Mouse (Mus musculus) C2C12 (cell line): ENCODE measurements at regions not wholly inside any gene's neighbourhood (a gene's known extent, or its start where the extent isn't known, plus 50 kb on each side); places are given as distances from the start of the nearest gene placed in this dataset.

Source experiments
- CEBPB ChIP-seq: IDR thresholded peaks from one replicate; pipeline ENCODE4 v1.6.1; 2011; ENCODE audit warnings: low read depth, mild to moderate bottlenecking, control low read depth, moderate library complexity
- CTCF ChIP-seq: IDR thresholded peaks from one replicate; pipeline ENCODE4 v1.5.1; 2011; ENCODE audit not compliant: control insufficient read depth, insufficient read depth, insufficient read length
- FOSL1 ChIP-seq: IDR thresholded peaks from one replicate; pipeline ENCODE4 v1.8.0; 2011; ENCODE audit warnings: mild to moderate bottlenecking, low read length; ENCODE audit not compliant: poor library complexity, insufficient read depth, severe bottlenecking
- MYOD1 ChIP-seq: IDR thresholded peaks from one replicate; pipeline ENCODE4 v1.6.1; 2011; ENCODE audit warnings: low read depth; ENCODE audit not compliant: control insufficient read depth, insufficient read length
- USF1 ChIP-seq: IDR thresholded peaks from one replicate; pipeline ENCODE4 v1.6.1; 2011; ENCODE audit warnings: low read depth, mild to moderate bottlenecking, control low read depth, moderate library complexity

DNA sequence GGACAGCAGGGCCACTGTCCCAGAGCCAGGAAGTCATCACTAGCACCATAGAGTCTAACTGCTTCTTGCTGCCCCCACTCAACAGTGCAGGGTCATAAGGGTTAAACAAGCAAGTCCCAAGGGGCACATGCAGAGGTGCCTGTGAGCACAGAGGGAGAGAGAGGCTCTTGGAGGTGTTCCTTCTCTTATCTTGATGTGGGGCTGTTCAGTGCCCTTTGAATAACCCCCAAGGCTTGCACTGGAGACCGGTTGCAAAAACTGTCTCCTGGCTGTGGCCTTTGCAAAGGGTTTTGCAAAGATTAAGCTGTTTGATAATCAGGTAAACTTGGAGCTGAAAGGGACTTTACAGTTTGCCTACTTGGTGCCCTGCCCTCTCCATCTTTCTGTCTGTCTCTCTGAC is 217.1 kb upstream of the Hes1 start:
- TF ChIP-seq CTCF (no peak), CEBPB (no peak), FOSL1 (no peak), USF1 (no peak), MYOD1 (no peak)
